Mouse (Mus musculus) common myeloid progenitor, adult 5-6 weeks (primary cell): Measurements from ENCODE around the gene Sgsm1. TPM values are rescaled to one million over a fixed set of nuclear protein-coding genes. Genes with fewer than 3 reads are reported as not detected.
"Not testable (repeated sequence)": the region's sequence is repeated elsewhere in the genome, so short reads cannot be mapped to it uniquely, and the experiment has no call there.

ENCODE experiments used
- ATAC-seq: replicated peaks from 2 replicates; pipeline ENCODE4 v1.8.0; 2016; ENCODE audit warnings: low read depth, mild to moderate bottlenecking, moderate TSS enrichment, inconsistent platforms; ENCODE audit not compliant: poor library complexity, severe bottlenecking
- total RNA-seq: library from RNA; stranded (forward); fragments of 200-1000, 187-1606 nt; gene quantifications from 2 replicates; pipeline ENCODE4 v1.2.3, GENCODE M21; 2017

Gene Sgsm1
- total RNA-seq: 1.8 and 3.7 TPM in 2 replicates

DNA sequence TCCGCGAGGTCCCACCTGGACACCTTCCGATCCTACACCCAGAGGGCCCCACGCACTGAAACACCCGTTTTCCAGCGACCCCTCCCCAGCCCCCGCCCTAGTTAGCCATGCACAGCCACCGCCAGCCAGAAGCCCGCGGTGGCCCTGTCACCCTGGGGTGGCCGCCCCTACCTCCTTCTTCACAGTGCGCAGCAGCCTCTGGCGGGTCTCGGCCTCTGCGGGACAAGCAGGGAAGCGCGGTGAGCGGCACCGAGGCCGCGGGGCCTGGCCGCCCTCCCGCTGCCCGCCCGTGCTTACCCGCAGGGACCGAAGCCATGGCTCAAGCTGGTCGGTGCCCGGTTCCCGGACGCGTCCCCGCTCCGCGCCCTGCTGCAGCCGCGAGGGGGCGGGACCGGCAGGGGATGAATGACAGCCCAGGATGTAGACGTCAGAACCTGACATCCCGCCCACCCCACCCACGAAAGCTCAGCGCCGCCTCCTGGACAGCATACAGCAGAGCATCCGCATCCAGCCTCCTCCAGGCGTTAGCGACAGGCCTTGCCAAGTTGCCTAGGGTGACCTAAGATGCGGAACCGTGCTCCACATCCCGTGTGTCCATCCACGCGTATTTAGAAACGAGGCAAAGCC, at the start of gene Sgsm1:
Gene Sgsm1, minus strand, starts transcription at position 410 of the 627 bp plus-strand sequence.
- peak; percentile 78 for ATAC-seq

- no peak for ATAC-seq
Observed at GRCm38 (mm10) chr5:113358833-113359232, 48.2 kb upstream of the Sgsm1 start.

DNA sequence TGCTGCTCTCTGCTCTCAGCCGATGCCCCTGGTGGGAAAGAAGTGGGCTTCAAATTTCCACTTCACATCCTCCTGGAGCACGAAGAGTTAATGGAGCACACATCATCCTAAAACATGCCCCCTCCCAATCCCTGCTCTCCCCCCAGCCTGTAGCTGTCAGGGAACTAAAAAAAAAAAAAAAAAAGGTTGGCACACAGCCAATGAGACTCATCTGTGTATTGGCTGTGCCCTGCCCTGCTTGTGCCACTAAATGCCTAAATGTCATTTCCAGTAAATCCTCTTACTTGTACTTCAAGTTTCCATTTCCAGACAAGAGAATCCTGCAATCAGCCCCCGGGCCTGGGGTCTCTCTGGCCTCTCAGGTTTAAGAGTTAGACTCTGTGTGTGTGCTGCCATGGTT, 47.1 kb upstream of the Sgsm1 start:
- no peak for ATAC-seq

- ATAC-seq: no peak
Observed at GRCm38 (mm10) chr5:113357186-113357585, 46.6 kb upstream of the Sgsm1 start, which contains the start of gene Aym1. Gene Aym1 (plus strand): TSS chr5:113357294.

- no peak for ATAC-seq
Observed at GRCm38 (mm10) chr5:113354311-113354710, 43.7 kb upstream of the Sgsm1 start.

DNA sequence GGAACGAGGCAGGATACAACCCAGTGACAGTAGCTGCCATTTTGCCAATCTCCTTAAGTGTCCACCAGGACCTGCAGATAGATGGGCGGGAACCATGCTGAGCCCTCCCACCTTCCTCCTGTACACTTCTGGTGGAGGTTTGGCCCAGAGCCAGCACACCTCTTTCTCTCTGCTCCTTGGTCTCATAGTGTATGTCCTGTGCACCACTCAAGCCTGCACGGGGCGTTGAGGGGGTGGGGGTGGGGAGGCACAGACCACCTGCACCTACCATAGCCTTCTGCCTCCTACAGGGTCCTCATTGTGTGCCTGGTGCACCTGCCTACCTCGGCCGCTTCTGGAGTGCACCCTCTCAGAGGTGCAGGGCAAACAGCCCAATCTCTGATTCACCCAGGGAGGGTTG, 42.0 kb upstream of the Sgsm1 start:
- ATAC-seq: no peak

DNA sequence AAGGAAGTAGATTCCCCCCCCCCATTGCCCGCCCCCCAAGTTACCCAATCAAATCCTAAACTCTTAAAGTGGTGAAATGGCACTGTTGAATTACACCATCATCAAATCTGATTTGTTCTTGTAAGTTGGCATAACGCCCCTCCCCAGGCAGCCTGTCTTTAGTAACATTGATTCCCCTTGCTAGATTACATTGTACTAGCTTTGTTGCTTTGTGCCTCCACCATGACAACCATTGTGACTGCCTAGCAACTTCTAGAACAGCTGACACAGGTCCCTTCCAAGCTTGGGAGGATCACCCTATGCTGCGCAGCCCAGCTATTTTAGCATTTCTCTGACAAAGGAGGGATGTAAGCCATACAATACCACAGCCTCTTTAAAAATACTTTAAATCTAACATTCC, 41.2 kb upstream of the Sgsm1 start:
- ATAC-seq: no peak

GRCm38 (mm10) chr5:113349810-113350209, 39.2 kb upstream of the Sgsm1 start:
- no peak for ATAC-seq

- no peak for ATAC-seq
Observed at GRCm38 (mm10) chr5:113349226-113349625, 38.6 kb upstream of the Sgsm1 start.

- ATAC-seq: no peak
Observed at GRCm38 (mm10) chr5:113348597-113348996, 38.0 kb upstream of the Sgsm1 start.

DNA sequence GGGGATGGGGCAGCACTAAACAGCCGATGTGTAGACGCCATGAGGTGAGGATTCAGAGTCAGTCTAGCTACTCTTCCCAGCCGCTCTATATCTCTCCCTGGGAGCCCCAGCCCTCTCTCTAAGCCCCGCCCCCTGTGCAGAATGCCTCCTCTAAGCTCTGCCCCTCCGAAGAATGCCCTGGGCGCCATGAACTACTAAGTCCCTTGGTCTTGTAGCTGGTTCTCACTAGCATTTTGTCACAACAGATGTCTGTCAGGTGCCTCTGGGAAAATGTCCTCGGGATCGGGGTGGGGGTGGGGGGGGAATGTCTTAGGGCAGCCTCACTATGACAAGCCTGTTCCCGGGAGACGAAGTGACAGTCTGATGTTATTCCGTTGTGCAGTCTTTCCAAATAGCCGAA, 37.0 kb upstream of the Sgsm1 start:
- no peak for ATAC-seq

- not testable (repeated sequence) for ATAC-seq
Observed at GRCm38 (mm10) chr5:113346651-113347050, 36.1 kb upstream of the Sgsm1 start.

DNA sequence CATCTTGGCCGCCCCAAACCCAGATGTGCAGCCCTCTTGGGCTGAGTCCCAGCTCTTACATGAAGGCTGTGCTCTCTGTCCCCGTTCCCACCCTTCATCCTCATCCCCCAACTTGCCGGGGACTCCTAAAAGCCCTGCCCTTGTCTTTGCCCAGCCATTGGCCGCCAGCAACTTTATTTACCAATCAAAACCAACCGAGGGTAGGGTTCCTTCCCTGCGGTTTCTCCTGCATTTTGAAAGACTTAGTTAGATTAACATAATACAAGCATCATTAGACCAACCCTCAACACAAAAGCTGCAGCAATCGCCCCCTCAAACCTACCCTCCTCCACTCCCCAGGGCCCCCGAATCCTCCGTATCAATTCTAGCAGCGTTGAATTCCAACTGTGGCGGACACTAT, 35.2 kb upstream of the Sgsm1 start:
- ATAC-seq: no peak

DNA sequence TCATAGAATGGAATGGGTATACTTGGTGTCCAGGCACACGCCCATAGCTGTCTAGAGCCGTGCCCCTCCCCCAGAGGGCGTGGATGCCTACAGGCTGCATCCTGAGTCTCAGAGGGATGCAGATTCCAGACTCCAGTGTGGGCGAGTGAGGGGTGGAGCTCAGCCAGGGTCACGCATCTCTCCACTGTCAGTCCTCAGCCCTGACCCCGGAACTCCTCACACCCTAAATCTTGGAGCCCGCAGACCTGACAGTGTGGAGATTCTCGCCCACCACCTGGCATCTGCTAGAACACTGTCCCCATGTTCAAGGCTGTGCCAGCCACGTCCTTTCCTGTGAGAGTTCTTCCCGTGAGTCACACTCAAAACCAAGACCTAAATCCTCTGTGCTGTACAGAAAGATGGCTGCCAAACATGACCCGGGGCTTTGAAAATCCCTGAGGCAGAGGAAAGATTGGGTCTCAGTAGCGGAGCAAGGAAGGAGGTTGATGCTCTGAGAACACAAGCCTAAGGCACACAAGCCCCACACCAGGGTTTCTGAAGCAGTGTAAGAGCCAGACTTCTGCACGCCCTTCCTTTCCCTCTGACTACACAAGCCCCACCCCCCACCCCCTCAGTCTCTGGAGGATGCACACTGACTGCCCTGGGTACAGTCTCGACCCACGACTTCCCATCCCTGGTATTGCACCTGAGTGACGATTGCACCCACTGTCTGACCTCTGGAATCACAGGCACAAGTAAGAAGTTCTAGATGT, 34.2 kb upstream of the Sgsm1 start:
- no peak for ATAC-seq

- no peak for ATAC-seq
Observed at GRCm38 (mm10) chr5:113336281-113336680, 25.7 kb upstream of the Sgsm1 start.

DNA sequence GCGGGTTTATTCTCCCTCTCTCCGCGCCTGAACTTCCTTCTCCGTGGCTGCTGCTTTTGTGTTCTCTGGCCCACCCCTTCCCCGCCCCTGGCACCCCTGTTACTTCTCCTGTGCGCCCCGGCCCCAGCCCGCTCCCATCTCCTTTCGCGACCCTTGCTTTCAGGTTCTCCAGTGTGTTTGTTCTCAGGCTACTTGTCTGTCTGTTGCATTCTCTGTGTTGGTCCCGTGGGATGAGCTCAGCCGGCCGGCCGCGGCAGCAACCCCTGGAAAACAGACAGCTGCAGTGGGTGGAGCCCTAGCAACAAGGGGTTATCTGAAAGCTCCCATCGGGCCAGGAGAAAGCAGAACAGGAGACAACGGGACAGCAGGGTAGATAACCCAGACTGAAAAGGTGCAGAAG, 25.1 kb upstream of the Sgsm1 start:
- ATAC-seq: 0 out of 2 replicates have a peak, but pooled peaks have one; percentile 32

DNA sequence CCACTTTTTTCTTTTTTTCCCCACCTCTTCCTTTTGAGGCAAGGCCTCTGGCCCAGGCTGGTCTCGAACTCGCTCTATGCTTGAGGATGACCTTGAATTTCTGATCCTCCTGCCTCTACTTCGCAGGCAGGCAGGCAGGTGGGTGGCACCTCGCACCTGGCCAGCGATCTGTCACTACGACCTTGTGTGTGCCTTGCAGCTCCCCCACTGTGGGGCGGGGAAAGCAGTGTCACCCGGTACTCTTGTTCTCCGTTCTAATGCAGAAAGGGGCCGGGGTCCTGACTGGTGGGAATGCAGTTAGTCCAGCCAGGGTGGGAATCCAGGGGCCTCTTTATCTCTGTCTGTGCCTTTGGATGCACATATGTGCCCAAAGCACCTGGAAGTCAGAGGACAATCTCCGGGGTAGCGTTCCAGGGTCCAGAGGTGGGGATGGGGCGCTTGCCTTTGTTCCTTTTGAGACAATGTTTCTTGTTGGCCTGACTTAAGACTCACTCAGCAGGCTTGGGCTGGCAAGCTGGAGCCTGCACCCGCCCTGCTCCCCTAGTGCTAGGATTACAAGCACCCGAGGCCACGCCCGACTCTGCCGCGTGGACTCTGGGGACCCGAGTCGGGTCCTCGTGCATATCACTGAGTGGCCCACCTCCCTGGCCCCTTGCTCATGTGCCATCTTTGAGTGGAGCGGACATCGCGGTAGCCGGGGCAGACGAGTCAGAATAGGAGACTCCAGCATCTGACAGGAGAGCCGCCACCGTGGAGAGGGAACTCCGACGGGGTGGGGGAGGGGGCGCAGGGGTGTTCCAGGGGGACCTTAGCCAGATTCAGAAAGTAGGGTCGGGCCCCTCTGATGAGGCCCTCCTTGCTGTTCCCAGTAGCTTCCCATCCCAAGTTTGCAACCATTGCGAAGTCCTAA, 24.3 kb upstream of the Sgsm1 start:
- ATAC-seq: no peak

- no peak for ATAC-seq
Observed at GRCm38 (mm10) chr5:113332899-113333298, 22.3 kb upstream of the Sgsm1 start.

DNA sequence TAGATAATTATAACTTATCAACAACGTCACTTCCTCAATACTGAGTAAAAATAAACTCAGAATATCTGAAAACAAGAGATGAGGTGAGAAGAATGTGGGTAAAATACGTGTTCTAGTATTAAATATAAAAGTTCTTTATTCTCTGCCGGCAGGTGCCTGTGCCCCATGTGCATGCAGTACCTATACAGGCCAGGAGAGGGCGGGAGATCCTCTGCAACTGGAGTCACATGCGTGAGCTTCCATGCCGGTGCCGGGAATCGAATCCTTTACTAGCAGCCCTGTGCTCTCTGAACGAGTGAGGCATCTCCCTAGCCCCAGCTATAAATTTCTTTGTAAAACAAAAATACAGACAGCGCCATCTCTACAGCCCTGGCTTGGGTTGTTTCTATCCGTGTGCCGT, 21.7 kb upstream of the Sgsm1 start:
- ATAC-seq: 0 out of 2 replicates have a peak, but pooled peaks have one; percentile 29

DNA sequence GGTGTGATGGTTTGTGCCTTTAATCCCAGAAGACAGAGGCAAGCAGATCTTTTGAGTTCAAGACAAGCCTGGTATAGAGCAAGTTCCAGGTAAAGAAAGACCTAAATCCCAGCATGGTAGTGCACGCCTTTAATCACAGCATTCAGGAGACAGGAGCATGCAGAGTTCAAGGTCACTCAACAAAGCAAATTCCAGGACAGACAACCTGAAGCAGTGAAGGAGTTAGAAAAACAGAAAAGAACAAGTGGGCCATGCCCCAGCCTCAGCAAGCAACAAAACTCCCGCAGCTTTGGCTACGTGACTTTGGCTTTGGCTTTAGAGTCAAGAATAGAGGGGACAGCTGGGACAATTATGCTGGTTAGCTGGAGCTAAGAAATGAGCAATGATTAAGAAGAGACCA, 19.6 kb upstream of the Sgsm1 start:
- ATAC-seq: no peak

DNA sequence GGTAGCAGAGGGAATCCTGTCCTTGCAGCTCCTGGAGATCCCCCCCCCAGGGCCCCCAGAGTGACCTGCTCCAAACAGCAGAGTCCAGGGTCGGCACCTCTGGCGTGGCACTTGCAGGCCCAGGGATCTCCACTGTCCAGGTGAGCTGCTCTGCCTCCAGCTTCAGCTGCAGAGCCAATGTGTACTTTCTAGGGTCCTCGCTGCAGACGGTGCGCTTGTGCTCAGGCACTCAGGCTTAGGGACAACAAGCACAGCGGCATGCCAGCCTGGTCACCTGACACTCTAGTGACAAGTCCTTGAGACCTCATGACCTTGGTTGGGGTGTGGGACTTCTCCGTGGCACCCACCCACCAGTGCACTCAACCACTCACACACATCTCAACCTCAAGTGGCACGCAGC, 18.9 kb upstream of the Sgsm1 start:
- no peak for ATAC-seq
